Mouse (Mus musculus): ENCODE results near the gene Foxs1.

Gene Foxs1

DNA sequence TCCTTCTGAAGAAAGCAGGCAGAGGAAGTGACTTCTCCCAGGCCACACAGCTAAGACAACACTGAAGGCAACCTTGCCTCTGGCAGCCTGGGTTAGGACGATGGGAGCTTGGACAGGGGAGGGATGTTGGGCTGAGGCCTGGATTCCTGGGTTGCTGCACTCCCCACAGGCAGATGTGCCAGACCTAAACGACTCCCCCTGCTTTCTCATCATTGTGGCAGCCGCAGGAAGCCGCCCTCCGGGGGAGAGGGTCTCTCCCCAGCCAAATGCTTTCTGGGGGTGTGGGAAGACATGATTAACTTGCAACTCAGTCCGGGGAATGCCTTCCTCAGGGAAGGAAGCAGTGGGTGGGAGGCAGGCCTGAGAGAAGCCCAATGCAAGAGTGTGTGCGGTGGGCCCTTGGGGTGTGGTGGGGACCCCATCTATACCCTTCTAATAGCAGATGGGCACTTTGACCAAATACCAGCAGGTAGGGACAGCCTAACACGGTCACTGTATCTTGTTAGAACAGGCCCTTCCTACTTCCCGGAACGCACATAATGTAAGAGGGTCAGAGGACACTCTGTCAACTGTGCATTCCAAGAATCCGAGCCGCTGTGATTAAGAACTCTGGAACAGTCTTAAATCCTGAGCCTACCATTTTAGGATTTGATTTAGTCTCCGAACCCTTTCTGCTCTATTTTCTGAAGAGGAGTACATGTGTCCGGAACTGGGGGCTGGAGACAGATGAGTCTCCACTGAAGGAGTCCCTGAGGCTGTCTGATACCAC, 4.6 kb downstream of the Foxs1 start:
- no peak for DNase-seq (ENCODE audit: low spot score in 2 of 2)

DNA sequence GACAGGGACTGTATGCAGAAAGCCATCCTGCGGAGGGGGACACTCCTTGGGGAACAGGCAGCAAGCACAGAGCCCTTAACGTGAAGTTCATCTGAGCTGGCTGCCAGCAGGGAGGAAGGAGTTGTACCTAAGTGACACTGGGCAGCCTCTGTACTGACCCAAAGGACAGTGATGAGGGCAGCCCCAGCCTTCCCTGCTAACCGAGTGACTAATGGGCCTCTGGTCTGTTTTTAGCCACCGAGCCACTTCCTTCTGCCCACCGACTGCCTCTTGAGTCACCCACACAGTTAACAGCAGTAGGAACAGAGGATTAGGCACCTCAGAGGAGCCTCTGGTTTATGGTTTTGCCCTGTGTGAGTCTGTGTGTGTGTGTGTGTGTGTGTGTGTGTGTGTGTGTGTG, 5.6 kb downstream of the Foxs1 start:
- no peak for DNase-seq (ENCODE audit: low spot score in 2 of 2)

DNA sequence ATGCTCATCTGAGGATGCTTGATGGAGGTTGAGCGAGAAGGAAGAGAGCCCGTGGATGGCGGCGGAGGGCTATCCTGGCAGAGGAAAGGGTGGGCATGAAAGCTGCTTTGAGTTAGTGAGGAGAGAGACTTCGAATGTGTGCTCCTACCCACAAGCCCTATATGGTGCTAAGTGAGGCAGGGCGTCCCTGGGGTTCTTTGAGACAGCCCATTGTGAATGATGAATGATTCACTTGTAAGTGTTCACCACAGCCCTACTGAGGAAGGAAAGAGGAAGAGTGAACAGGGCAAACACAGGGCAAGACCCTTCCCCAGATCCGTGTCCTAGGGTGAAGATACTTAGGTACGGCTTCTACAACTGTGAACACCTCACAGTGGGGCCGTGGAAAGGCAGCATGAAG, 6.1 kb downstream of the Foxs1 start:
- DNase-seq (ENCODE audit: low spot score in 2 of 2): no peak

DNA sequence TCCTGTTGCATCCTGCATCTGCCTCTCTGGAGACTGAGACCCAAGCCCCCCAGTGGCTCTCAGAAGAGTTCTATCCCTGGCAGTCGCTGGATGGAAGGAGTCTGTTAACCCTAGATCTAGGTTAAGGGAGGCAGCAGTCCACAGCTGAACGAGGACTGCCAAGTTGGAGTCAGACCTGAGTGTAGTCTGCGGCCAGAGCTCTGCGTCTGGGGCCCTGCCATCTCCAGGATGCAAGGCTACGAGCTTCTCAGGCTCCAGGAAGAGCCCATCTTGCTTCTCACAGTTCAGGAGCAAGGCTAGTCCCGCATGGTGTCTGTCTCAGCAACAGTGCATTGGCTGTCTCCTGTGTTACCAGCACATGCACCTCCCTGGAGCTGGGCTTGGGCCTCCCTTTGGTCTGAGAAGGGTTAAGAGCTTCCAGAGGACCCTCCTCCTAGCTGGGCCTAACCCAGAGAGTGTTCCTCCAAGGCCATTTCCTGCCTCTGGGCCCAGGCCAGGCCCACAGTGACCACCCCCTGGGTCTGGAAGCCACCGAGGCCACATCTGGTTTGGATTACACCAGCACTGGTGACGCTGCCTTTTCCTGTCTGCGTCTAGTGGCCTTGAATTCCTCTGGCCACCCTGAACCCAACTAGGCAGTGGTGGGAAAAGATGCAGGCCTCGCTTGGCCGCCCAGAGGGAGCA, 7.7 kb downstream of the Foxs1 start:
- peak; percentile 90 to 91 for DNase-seq (ENCODE audit: low spot score in 2 of 2)

DNA sequence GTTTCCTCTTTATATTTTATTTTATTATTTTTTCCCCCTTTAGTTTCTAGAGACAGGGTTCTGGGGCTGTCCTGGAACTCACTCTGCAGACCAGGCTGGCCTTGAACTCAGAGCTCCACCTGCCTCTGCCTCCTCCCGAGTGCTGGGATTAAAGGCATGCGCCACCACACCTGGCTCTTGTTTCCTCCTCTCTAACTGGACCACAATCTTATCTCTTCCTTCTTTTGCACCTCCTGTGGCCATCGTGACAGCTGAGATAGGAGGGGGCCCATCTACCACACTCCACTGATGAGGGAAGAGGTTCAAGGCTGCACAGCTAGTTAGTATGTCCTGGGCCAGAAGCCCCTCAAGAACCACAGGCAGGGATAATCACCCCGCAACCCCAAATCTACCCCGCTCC, 8.5 kb downstream of the Foxs1 start:
- no peak for DNase-seq (ENCODE audit: low spot score in 2 of 2)

DNA sequence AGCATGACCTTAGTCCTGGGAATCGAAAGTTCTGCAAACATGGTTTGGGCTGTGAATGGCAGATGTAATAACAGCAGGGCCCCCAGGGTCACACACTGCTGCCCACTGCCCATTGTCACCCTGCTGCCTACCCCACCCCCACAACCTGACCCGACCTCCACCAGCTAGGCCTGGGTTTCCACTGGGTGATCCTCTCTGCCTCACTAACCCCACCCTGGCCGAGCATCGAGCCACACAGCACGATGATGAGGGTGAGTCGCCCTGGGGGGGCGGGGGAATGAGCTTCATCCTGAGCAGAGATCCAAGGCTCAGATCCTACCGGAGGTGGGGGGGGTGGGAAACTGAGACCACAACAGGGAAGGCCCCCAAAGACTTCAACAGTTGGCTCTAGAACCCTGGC, 8.9 kb downstream of the Foxs1 start:
- DNase-seq (ENCODE audit: low spot score in 2 of 2): no peak

DNA sequence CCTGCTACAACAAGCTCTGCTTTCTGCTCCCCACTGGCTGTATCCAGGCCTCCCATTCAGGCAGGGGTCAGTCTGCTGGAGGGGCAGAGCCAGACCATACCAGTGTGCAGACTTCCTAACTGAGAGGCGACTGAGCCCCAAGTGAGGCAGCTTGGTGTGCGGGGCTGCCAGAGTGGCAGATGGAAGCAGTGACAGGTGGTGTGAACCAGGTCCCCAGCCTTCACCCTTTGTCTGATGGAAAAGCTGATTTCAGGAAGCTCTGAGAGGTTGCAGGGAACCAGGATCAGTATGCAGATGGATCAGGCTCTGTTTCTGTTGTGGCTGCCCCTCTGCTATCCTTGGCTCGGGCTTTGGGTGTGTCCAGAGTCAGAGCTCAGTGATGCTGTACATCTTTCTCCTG, 9.4 kb downstream of the Foxs1 start:
- DNase-seq (ENCODE audit: low spot score in 2 of 2): no peak

DNA sequence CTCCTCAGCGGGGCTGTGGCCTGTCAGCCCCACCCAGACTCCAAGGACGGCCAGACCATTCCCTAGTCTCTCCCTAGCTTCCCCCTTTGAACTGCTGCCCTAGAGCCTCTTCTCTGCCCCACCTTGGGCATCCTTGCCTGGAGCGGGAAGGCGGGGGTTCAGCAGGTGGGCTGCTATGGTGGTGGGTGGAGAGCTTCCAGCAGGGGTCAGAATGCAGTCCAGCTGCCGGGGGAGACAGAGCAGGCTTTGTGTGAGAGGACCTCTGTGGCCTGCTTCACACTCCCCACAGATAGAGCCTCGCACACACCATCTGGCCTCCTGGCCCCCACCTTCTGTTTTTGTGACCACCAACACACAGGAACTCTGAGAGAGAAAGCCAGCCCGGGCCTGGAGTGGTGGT, 10.6 kb downstream of the Foxs1 start:
- DNase-seq (ENCODE audit: low spot score in 2 of 2): no peak

DNA sequence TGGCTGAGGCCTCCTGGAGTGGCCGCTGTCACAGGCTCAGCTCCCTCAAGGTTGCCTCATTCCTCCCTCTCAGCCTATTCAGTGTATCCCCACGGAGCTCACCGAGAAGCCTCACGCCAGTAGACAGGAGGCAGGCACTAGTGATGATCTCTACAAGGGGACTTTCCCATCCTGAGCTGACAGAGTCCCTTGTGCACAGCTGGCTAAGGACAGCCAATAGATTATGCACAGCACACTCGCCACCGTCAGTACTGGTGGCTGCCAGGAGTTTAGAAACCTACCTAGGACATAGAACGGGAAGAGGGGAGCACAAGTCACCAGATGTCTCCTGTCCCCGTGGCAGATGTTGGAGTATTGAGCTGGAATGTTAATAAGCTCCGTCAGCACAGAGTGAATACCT, 15.3 kb downstream of the Foxs1 start:
- no peak for DNase-seq (ENCODE audit: low spot score in 2 of 2)

DNA sequence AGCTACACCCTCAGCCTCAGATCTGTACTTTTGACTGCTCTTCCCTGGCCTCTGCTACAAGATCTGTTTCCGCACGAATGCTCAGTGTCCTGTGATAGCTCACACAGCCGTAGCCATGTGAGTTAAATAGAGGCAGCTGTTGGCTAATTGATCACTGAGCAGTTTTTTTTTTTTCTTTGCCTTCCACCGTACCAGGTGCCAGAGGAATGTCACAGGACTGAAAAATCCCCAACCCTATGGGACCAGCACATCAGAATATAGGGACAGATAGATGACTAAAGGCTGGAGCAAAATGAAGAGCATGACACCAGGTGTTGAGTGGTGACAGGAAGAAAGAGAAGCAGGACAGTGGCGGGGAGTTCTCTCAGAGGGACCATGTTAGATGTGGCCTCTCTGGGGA, 16.9 kb downstream of the Foxs1 start:
- DNase-seq (ENCODE audit: low spot score in 2 of 2): no peak

DNA sequence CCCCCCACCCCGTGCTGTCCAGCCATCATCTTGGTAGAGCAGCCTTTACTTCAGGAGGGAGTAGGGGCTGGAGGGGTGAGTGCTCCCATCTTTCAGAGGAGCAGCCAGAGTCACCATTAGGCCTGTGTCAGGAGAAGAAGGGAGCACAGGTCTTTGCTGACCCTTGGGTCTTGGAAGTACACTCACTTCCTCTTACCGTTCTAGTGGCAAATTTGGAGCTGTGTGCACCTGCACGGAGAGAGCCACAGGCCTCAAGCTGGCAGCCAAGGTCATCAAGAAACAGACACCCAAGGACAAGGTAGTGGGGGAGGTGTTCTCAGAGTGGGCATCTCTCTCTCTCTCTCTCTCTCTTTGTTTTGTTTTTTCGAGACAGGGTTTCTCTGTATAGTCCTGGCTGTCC, 17.6 kb downstream of the Foxs1 start:
- DNase-seq (ENCODE audit: low spot score in 2 of 2): no peak

DNA sequence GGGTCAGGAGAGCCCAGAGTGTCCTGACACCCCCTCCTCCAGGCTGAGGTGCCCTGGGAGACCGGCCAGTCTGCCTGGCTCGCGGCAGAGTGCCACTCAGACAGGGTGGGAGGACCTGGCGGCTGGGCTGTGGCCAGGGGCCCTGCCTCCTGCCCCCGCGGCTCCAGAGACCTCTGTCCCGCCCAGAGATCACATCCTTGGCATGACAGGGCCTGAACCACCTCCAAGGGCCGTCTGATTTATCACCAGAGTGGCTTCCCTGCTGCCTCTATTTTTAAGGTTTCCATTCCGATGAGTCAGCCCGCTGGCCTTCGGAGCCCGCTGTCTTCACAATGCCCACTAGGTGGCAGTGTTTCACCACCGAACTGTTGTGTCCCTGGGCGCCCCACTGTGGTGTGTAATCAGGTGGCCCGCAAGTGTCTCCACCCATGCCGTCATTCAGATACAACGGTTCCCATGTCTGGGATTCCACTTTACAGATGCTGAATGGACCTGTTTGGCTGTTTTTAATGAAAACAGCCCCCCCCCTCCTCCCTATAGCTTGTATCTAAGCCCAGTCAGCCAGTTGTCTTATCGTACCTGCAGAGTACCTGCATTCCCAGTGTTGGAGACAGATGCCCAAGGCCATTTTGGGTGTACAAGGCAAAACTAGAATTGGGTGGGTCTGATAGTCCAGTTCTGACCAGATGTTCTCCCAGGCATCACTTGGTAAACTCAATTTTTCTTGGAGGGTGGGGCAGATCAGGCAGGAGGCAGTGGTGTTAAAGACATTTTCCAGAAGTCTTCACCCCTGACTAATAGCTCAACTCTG, 18.5 kb downstream of the Foxs1 start:
- peak; percentile 80 to 90 for DNase-seq (ENCODE audit: low spot score in 2 of 2)

DNA sequence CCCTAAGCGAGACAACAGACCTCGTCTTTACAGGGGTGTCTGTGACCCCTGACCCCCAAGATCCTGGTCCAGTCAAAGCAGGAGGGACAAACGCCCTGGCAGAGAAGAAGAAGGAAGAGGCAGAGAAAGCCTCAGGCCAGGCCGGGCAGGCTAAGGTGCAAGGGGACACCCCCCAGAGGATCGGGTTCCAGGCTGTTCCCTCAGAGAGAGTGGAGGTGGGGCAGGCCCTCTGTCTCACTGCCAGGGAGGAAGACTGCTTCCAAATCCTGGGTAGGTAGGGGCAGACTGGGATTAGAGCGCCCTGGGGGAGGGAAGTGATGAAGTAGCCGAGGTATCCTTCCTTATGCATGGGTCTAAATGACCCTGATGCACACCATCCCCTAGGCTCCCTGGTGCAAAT, 19.5 kb downstream of the Foxs1 start:
- DNase-seq (ENCODE audit: low spot score in 2 of 2): no peak

DNA sequence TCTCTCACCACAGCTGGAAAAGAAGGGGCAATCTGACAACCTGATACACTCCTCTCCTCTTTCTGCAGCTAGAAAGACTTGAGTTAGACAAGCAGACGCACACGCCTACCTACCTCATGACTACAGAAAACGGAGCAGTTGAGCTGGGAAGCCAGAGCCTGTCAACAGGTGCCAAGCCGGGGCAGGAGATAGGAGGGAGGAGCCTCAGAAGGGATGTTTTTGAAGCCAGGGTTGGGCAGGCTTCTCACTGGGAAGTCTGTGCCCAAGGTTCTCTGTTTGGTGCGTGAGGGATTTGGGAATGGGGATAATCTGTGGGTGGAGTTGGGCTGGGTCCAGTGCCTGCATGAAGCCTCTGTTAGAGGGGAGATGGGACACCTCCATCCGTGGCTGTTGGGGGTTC, 21.6 kb downstream of the Foxs1 start:
- DNase-seq (ENCODE audit: low spot score in 2 of 2): no peak

DNA sequence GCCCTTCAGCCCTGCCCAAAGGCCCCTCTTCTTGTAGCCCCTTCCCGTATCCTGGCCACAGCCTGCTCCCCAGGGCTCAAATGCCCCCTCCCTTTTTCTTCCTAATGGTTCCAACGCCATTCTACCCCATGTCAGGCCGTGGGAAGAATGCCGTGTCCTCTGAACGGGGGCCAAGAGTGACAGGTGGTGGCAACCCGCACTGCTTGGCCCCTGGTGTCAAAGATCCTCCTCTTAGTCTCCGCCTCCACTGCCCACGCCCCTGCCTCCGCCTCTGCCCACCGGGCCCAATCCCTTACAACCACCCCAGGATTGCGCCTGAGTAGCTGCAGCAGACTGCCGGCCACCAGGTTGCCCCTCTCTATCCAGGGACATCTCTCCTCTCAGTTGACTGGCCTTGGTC, 22.0 kb downstream of the Foxs1 start, which contains the start of gene Mylk2:
Gene Mylk2, plus strand, starts transcription at position 322 of the 400 bp plus-strand sequence.
- no peak for DNase-seq (ENCODE audit: low spot score in 2 of 2)

DNA sequence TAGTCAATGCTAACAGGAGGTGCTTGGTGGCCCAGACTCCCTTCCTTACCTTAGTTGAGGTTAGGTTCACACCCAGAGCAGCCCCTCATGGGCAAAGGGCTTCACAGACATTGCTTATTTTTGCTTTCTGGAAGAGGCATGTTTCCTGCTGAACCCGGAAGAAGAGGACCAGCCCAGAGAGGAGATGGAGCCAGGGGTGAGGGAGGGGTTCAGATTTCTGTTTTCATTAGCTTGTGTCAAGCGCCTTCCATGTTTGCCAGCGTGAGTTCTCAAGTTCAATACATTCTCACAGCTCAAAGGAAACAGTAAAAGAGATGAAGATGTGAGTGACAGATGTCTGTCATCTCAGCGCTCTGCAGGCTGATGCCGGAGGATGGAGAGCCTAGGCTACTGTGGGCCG, 23.2 kb downstream of the Foxs1 start:
- no peak for DNase-seq (ENCODE audit: low spot score in 2 of 2)

DNA sequence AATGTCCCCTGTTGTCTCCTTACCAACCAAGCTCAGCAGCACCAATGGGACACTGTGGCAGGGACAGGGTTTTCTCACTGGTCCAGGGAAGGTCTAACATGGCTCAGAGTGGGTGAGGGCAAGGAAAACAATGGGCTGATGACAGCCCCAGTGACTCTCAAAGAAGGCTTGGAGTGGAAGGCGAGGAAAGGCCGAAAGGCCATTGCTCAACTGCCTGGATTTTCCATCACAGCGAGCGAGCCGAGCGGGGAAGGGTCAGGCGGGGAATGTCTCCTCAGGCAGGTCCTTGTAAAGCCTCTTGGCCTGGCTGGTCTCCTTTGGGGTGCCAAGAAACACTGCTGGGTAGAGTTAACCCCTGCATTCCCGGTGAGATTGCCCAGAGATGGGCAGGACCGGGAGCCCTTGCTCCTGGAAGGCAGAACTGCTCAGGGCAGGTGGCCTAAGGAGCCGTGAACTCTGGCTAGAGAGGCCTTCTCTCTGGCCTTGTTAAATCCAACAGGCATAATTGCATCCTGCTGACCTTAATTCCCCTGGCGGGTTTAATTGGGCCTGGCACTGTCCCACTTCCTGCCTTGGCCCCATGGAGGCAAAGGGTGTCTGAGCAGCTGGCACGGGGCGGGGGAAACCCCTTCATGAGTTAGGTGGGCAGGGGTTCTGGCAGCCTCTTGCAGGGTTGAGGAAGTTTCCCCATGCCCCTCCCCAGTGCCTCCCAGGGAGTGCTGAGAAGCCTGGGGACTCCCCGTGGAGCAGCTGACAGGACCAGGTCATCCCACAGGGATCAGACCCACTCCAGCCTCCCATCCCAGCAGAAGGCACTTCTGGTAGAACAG, 25.7 kb downstream of the Foxs1 start:
- no peak for DNase-seq (ENCODE audit: low spot score in 2 of 2)

DNA sequence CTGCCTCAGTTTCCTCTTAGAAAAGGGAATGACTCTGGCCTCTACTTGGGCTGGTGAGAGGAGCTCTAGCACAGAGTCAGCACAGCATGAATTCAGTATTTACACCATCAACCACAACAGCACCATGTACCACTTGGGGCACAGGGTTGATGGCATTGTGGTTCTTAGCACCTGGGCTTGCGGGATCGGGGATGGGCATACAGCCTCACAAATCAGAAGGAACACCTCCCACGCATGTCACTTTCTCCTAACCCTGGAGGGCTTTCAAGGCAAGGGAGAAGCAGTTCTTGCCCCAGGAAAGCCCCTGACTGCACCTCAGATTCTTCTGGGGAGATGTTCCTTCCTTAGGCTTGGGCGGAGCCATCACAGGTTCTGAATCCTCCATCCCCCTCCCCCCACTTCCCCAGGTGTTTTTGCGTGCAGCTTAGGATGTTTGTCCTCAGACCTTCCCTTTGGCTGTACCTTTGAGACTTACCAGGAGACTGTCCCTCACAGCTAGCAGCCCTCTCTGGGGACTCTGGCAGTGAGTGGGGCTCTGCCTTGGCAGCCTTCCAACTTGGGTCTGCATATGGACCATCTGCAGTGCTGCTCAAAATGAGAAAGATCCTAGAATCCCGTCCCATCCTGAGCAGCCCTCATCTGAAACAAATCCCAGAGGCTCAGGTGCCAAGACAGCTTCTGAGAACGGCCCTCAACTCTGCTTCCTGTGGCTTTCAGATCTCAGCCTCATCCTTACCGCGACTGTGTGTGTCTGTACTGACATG, 26.6 kb downstream of the Foxs1 start:
- no peak for DNase-seq (ENCODE audit: low spot score in 2 of 2)

DNA sequence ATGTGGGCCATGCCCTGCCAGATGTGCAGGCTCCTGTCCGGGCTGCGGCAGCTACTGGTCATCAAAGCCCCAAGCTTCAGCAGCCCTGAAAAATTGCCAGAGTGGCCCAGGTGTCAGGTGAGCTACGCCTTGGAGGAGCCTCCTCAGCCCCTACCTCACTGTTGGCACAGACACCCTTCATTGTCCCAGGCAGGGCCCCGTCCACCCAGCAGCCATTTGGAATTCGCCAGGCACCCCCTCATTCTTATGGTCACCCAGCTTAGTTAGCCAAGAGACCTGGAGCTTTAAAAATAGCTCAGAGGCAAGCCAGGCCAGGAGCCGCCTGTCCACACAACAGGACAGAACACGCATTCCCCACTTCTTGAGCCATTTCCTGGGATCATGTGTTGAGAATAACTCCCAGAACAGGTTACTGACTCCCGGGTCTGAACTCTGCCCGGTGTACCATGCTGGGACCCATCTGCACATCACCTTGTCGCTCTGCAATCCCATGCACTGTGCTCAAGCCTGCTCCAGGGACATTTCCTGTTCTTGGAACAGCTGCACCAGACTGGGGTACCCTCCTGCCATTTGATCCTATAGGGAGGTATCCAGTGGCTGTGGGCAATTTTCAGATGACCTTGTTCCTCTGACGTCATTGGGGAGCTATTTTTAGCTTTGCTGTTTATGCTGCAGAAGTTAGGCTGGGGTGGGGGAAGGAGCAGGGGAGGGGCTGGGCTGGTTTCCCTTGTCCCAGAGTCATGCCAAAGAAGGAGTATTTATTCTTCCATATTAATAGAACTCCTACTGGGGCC, 27.8 kb downstream of the Foxs1 start:
- peak in 1 of 2 experiments; percentile 51 for DNase-seq (ENCODE audit: low spot score in 2 of 2)

DNA sequence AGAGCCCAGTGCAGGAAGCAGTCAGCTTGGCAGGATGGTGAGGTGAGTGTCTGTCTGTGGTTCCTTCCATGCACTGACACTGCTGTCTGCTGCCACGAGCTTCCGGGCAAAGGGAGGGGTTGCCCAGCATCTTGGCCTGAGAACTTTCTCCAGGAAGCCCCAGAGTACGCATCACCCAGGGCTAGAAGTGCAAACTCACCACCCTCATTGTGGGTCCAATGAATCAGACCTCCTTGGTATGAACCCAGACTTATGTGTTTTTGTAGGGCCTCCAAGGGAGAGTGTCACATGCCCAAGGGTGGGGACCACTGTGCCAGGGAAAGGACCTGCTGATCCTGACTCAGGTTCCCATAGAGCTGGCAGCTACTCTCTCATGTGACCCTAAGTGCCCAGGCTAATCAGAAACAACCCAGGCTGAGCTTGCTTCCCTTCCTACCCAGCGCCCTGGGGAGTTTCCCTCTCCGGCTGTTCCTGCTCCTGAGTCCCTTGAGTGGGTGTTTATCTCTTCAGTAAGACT, 28.8 kb downstream of the Foxs1 start:
- DNase-seq (ENCODE audit: low spot score in 2 of 2): peak in 1 of 2 experiments; percentile 43
